Mouse (Mus musculus) kidney, adult 8-10 months (tissue): ENCODE results near the gene Zfp609.
A peak's percentile ranks its signal among the peaks of the same experiment; 100 is the strongest.
"Not testable (repeated sequence)": the region's sequence is repeated elsewhere in the genome, so short reads cannot be mapped to it uniquely, and the experiment has no call there.

Experiments
- DNase-seq, 2 experiments: peaks; one replicate each; pipeline ENCODE4 v3.0.0; 2022

Zfp609 gene

DNA sequence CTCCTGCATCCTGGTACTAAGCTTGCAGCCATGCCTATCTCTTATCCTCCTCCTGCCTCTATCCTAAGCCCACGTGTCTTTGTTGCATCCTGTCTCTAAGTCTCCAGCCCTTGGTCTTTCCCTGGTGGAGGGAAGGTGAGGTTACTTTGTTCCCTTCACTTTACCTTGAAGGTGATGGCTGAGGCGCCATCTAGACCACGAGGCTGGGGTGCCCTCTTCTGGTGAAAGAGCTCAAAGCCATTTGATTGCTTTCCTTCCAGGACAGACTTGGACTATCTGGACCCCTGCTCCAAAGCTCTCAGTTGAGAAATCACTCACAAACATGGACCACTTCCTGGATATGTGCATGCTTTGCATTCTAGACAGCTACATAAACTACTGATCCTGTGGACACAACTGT, 163.2 kb downstream of the Zfp609 start:
- peak; percentile 52 to 84 for DNase-seq

DNA sequence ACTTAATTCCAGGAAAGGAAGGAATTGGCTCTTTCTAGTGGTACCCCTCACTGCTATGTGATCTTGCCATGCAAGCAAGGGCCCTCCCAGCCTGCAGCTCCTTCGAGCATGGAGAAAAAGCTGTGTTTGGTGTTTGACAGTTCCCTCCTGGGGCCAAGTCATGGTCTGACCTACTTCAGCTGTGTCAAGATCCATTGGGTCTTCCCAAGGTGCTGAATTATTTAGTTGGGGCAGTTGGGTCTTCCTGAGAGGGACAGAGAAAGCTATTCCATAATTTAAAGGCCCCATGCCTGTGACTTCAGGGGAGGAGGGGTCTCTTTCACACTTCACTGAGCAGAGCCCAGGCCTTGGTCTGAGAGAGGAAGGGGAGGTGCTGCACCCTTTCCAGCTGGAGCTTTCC, 165.9 kb downstream of the Zfp609 start:
- DNase-seq: no peak

DNA sequence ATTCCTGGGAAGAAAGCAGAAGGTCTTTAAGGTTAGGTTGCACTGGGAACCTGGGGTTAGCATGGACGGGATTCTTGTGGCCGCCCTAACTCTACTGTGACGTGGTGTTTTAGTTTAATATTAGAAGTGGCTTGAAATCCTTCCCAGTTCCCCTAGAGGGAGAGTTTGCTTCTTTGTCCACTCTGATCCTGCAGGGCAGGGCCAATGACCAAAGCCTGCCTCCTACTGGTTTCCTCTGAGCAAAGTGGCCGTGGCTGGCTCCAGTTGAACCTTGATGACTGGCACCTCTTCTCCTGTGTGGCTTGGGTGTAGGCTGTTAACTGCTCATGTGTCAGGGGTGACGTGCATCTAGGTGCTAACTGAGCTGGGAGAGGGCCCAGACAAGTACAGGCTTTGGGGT, 166.3 kb downstream of the Zfp609 start:
- DNase-seq: peak; percentile 40 to 58

DNA sequence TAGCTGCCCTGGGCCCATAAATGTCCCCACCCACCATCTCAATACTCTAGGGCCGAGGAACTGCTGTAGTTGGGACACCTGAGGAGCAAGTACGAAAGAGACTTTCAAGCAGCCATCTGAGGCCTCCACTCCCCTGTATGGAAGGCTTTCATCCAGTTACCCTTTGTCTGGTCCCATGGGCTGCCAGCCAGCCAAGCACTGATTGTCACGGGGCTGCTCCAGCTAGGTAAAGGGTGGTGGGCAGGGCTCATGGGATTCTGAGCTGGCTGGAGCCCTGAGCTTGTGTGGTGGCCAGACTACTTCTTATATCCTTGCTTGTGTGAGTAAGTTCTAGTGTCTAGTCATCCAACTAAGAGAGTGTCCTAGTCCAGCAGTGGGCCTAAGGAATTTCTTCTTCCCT, 170.1 kb downstream of the Zfp609 start:
- no peak for DNase-seq

DNA sequence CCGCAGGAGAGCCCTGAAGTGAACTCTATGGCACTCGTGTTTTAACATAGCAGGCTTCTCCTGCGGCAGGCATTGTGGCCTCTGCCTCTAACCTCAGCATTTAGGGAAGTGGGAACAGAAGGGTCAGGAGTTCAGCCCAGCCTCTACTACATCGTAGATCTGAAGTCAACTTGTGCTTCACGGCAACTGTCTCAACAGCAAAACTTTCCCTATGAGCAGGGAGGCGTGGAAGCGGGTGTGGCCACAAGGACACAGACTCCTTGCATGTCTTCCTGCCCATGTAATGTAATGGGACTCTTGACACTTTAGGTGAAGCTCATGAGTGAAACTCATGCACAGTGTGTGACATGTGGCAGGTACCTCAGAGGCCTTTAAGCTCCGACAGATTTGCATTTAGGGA, 171.8 kb downstream of the Zfp609 start:
- no peak for DNase-seq

DNA sequence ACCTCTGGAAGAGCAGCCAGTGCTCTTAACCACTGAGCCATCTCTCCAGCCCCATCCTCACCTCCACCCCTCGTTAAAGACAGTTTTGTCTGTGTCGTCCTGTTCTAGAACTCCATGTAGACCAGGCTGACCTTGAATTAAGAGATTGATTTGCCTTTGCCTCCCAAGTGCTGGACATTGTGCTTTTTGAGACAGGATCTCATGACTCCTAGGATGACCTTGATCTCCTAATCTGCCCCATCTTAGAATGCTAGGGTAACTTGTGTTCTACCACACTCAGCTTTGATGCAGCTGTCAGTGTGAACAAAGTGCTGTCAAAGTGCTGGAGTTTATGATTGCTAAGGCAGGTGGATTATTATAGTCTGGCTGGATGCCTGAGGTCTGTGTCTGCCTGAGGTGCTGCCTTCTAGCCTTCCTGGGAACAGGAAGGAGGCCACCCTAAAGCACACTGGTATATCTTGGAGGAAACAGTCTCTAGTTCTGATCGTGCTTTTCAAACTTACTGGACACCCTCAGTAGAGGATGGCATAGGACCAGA, 172.6 kb downstream of the Zfp609 start:
- DNase-seq: no peak

DNA sequence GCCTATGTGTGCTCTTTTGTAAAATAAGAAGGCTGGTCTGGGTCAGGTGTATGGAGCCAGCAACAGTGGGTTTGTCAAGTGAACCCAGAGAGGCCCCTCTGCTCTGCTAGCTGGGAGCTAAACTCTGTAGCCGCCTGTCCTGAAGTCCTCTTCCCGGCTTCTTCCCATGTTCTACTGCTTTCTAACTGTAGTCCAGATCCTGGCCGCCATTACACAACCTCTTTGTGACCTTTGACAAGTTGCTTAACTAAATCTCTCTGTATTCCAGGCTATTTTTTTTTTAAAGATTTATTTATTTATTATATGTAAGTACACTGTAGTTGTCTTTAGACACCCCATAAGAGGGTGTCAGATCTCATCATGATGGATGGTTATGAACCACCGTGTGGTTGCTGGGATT, 173.6 kb downstream of the Zfp609 start:
- DNase-seq: no peak

DNA sequence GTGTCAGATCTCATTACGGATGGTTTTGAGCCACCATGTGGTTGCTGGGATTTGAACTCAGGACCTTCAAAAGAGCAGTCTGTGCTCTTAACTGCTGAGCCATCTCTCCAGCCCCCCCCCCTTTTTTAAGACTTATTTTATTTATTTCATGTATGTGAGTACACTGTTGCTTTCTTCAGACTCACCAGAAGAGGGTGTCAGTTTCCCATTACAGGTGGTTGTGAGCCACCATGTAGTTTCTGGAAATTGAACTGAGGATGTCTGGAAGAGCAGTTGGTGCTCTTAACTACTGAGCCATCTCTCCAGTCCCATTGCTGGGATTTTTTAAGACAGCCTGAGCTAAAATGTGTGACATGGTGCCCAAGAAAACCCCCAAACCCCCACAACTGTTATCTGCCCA, 175.4 kb downstream of the Zfp609 start:
- DNase-seq: not testable (repeated sequence)

DNA sequence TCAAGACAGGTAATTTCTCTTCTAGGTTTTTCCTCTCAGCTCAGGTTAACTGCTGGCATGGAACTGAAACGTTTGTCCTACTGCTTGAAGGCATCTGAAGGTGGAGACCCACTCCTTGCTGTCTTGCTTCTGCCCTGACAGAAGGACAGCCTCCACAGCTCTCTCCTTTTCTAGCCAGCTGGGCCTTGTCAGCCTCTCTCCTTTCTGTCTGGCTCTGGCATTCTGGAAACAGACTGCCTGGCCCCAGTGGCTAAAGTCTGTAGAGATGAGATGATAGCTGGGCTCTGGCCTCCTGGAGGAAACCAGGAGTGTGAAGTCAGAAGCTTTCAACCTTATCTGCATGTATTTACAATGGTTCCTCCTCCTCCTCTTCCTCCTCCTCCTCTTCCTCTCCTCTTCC, 177.4 kb downstream of the Zfp609 start:
- DNase-seq: no peak

DNA sequence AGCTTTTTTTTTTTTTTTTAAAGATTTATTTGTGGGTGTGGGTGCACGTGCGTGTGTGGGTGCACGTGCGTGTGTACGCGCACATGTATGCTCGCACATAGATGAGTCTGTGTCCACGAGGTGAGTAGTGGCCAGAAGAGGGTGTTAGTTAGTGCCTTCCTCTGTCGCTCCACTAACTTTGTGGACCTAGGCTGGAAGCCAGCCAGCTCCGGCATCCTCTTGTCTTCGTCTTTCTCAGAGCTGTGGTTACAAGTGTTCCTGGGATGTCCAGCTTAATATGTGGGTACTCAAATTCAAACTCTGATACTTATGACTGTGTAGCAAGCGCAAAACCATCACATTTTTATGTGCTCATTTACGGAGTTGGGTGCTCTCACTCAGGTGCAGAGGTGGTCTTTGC, 178.6 kb downstream of the Zfp609 start:
- DNase-seq: no peak

DNA sequence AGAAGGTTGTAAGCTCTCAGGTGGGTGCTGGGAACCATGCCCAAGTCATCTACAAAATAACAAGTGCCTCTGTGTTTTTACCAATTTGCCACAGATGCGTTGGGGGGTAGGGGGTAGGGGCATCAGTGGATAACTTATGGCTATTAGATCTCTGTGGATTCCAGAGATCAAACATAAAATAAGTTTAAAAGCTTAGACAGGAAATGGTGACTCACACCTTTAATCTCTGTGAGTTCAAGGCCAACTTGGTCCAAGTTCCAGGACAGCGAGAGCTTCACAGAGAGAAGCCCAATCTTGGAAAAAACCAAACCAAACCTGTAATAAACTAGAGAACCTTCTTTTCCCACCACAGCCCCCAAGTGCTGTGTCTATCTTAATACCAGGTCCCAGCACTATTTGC, 180.6 kb downstream of the Zfp609 start:
- DNase-seq: no peak

DNA sequence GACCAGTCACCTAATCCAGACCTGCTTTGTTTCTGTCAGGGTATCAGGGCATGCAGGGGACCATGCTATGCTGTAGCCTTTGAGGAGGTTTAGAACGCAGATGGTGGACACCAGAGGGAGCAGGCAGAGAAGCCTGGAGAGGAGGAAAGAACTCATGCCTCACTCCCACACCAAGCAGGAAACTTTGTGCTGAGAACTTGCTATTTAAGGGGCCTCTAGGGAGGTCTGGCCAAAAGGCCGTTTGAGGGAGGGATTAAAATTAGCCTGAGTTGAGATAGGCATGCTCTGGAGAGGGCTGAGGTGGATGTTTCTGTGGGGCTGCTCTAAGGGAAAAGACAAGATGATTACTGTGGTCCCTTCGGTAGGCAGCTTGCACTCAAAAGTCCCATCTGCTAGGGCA, 181.4 kb downstream of the Zfp609 start:
- no peak for DNase-seq

DNA sequence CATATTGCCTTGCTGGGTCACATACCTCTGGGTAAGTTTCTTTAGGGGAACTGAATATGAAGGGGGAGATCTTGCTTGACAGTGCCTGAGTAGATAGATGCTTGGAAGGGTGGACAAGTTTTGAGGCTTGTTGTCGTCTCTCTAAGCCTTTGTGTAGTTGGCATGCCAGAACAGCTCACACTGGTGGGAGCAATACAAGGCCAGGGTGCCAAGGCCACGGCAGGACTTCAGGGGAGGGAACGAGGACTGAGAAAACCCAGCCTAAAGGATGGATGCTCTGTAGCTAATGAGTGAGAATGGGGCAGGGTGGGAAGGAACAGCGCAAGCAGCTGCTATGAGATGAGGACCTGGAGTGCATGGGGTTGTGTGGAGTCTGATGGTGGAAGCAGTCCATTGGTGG, 182.4 kb downstream of the Zfp609 start:
- no peak for DNase-seq

DNA sequence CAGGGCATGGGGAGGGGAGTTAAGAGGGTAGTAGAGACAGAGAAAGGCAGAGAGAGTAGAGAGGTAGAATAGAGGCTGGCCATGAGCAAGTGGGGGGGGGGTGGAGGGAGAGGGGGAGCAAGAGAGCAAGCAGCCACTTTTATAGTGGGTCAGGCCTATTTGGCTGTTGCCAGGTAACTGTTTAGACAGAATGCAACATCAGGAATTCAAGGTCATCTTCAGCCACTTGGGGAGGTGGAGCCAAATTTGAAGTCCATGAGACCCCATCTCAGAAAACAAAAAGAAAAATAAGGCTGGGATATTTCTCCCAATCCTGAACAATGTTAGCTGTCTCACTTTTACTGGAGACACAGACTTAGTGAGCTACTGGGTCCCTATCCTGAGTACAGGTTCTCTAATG, 184.8 kb downstream of the Zfp609 start:
- DNase-seq: no peak
